Mouse (Mus musculus) lung, postnatal 14 days (tissue): ENCODE results near the gene Negr1.

ENCODE experiments used
- DNase-seq: peaks from one replicate; pipeline ENCODE4 v3.0.0; 2021

Negr1 gene

DNA sequence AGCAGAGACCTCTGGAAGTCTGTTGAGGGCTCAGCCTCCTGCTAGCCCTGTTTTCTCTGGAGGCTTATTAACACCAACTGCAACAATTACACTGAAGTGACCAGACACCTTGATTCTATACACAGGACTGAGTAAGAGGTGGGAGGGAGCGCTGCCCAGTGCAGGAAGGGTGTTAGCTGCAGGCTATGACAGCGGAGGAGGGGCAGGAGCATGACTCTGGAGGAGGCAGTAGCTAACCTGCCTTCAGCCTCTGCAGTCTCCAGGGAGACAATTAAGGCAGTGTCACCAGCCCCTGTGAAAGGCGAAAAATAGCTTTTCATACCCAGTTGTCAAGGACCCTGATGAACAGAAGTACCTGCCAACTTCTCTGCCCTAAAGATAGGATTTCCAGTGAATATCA is 694.3 kb downstream of the Negr1 start:
- DNase-seq, result no peak

DNA sequence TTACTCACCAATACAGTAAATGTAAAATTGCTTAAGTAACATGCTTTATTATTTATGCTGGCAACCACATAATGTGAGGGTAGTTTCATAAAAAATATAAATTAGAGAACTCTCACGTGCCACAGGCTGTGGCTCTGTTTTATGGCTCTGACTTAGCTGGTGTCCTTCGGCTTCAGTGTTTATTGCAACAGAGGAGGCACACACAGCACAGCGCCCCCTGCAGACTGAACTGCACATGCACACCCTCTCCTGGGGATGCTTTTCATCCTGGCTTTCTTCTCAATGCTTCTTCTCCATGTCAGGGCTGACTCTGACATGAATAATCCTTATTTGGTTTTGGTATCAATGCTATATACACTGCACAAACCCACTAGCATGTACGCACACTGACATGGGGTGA is 707.1 kb downstream of the Negr1 start:
- no peak for DNase-seq

DNA sequence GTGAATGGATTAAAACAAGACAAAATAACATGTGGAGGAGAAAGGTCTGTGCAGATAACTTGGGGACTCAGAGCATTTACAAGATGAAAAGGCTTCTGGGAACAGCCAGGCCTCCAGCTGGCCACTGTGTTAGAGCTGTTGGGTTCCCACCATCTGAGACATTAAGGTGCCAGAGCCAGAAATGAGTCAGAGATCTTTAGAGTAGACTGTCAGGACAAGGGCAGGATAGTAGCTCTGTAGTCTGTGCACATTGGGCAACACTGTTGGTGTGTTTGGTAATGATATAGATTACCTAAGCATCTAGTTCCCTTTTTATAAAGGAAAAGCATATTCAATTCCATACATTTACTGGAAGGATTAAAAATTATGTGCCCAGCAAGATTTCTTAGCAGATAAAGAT is 710.8 kb downstream of the Negr1 start:
- no peak for DNase-seq

DNA sequence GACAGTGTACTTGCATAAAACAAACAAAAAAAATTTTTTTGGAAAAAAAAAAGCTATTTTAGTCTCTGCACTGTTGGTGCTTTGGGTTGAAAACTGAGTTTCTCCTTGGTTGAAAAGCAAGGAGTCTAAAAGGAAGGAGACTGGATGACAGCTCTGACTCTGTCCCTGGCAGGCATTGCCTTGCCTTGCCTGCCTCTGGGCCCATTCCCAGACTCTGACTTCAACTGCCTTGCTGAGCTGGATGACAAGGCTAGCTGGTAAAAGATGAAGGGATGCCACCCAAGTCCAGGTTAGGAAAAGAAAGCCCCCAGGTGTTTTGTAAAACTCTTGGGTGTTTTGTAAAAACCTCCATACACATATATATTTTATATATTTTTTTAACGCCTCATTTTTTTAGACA is 712.5 kb downstream of the Negr1 start:
- DNase-seq, result no peak

DNA sequence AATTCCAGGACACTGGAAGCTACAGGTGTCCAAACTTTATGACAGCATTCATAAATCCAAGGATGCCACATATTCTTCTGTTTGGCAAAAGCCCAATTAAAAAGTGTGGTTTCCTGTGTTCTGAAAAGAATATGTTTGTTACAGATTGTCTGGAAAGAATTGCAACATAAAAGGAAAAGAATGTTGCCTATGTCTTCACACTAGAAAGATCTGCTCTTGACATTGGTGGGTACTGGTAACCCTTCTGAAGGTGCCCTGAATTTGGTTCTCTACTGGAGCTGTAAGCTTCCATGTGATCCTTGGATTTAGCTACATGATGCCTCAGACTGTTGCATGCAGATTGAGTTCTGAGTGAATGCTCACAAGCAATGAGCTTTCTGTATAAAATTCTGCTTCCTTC is 718.1 kb downstream of the Negr1 start:
- DNase-seq, result no peak

DNA sequence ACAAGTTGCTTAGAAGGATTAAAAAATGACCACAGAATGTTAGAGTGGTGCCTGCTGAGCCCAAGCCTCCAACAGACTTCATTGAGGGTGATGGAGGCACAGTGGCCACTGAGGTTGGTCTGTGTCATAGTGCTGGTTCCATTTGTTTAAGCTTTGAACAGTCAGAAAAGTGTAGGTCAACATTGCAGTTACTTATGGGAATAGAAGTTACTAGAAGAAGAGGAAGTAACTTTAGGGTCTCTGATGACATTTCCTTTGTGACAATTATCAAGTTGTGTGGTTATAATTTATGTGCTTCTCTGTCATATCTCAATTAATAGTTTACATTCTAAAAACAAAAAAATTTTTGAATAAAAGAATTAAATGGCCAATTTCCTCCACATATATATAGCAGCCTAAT is 719.7 kb downstream of the Negr1 start:
- no peak for DNase-seq

DNA sequence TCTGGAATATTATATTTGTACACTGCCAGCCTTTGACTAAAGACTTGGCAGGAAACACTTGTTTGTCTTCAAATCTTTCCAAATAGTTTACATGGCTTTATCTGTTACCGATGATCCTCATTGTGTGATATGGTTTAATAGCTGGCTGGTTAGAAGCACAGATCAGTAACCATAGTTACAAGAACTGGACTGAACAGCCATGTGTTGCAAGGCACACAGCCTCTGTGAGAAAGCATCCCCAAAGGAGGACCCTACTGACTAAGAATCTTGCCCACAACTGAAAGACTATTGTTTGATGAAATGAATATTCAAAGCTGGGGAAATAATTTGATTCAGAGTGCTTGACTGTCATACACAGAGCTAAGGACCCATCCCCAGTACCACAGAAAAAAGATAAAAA is 729.7 kb downstream of the Negr1 start:
- no peak for DNase-seq

DNA sequence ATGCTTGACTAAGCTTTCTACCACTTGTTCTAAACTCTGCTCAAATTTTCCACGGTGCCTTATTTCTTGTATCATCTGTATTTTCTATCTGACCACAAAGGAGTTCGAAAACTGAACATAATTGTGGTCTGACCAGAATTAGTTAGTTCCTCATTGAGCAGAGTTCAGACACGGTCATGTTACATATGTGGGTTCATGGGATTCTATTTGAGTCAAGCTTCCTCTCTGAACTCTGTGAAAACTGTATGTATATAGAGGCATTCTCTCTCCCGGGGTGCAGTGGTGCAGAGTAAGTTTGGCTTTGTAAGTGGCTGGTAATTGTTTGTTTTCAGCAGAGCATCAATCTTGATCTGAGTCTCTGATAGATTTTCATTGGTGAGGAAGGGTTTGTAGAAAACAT is 735.6 kb downstream of the Negr1 start:
- DNase-seq, result no peak

DNA sequence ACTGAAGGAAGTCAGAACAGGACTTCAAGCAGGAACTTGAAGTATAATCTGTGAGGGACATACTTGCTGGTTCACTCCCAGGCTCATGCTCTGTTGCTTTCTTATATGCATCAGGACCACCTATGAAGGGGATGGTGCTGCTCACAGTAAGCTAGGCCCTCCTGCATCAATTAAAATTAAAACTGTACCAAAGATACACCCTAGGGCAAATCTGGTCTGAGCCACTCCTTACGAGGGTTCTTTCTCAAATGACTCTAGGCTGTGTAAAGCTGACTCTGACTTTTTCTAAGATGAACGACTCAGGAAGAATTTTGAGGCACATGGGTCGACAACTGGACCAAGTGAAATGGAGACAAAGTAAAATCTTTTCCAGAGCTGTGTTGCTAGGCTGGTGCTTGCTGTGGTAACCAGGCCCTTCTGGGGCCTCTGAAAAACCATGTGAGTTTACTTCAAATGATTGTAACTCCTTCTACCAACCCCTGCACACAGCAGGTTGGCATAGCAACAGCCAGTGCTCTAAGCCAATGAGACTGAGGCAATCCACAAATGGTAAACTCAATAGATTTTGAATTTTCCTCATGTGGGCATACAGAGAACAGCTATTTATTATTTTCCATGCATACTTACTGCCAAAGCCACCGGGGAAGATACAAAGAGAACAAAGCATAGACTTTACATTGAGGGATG is 742.0 kb downstream of the Negr1 start:
- no peak for DNase-seq

DNA sequence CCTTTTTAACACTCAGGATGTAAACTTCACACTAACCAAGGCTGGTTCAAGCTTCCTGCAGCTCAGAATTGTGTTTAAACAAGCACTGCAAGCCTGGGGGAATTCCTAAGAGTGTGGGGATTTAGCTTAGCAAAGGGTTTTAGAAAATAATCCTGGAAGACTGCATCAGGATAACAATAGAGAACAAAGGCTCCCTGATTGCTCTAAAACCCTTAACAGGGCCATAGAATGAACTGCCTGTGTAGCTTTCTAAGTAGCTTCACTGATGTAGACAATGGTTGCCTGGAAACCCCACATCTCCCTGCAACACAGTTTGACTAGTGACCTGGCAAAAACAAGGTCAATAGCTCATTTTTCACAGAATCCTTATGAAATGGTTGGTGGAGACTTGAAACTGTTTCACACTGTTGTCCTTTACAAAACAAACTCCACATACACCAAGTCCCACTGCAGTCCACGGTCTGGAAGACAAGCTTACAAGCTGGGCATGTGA is 759.5 kb downstream of the Negr1 start:
- no peak for DNase-seq

DNA sequence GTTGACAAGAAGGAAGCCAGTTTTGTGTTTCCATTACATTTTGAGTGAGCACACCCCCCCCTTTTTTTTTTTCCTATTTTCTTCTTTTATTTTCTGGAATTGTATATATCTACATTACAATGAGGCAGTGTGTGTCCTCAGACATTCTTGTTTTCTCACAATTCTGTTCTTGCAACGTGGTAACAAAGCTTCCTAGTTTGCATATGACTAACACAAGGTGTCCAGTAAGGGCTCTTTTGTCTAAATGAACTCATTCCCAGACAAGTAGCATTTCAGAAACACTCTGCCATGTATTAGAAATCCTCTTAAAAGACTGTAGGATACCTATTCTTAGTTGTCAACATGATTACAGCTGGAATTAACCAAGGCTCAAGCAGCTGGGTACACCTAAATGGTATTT is 760.2 kb downstream of the Negr1 start:
- DNase-seq, result no peak

DNA sequence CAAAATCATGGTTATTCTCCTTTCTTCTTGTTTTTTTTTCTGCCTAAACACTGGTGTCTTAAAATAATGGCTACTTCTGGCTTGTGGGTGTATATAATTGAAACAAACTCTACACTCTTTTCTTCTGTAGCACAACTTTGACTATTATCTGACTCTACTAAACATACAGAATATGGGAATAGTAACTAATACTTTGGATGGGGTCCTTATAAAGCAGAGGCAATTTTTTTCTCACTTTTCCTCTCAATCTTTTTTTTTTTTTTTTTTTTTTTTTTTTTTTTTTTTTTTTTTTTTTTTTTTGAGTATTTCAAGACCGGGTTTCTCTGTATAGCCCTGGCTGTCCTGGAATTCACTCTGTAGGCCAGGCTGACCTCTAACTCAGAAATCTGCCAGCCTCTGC is 772.6 kb downstream of the Negr1 start:
- no peak for DNase-seq

DNA sequence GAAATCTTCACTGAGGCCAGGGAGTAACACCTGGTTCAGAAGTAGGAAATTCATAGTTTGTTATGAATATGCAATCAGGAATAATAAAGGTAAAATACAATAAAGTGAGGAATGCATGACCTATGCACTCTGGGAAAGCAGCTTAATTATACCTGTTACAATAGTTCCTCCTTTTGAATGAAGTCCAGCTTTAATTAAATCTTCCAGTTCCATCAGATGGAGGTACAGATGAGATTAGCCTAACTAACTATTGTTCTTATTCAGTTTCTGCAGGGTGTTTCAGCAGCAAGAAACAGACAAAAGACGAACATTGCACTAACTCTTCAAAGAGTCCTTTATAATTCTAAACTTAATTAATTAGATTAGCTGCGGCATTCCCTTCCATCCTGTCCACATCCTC is 787.9 kb downstream of the Negr1 start:
- no peak for DNase-seq

DNA sequence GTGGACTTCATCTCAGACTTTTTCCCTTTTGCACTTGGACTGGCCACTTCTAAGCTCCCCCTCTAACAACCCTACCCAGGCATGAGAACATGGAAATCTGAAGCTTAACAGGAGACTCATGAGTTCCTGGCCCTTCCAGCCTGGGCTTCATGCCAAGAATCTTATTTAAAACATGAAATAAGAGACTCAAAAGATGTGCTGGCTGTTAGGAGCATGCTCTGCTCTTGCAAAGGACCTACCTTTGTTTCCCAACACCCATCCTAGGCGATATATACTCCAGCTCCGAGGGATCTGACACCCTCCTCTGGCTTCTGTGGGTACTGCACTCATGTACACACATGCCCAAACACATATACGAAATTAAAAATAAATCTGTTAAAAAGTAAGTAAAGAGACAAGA is 797.3 kb downstream of the Negr1 start:
- no peak for DNase-seq

DNA sequence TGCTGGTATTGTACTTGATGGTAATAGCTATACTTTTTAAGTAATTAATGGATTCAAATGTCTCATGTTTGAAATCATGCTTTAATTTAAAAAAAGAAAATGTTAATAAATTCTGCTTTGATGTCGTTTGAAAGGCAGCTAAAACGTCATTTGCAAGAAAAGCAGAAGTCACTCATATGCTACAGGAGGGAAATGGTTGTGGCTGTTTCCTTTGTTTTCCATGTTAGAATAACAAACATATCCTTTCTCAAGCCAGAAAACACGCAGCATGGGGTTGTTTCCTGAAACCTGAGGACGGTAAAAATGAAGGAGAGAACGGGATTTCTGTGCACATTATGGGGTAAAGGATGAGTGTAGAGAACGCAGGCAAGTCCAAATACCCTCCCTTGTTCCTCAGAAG is 798.2 kb downstream of the Negr1 start:
- DNase-seq, result no peak
